Mouse (Mus musculus): ENCODE data around the gene Hs3st3b1.

Hs3st3b1 gene

GRCm38 (mm10) chr11:63922091-63922621 is at the start of gene Hs3st3b1:
Gene Hs3st3b1, minus strand, starts transcription at chr11:63922290.
- TF ChIP-seq GATA4 (IDR thresholded peaks at IDR 0.05; ENCODE audit: insufficient replicate concordance, low read length), result no peak; the same call in 1 of the 2 replicates

DNA sequence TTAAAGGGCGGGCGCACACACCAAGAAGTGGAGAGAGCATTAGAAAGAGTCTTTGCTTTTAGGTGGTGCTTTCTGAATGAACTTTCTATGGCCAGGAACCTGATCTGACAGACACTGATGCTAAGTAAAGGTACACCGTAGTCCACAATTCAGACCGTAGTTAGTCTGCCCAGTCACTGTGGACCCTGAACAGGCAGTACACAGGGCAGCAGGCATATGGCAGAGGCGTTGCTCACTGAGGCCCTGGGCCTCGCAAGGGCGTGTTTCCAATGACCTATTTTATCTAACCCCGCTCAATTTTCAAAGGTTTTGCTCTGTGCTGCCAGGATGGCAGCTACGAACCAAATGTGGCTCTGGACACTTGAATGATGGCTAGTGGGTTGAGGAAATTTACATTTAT is 49.4 kb upstream of the Hs3st3b1 start:
- TF ChIP-seq GATA4 (IDR thresholded peaks at IDR 0.05; ENCODE audit: insufficient replicate concordance, low read length), result no peak

DNA sequence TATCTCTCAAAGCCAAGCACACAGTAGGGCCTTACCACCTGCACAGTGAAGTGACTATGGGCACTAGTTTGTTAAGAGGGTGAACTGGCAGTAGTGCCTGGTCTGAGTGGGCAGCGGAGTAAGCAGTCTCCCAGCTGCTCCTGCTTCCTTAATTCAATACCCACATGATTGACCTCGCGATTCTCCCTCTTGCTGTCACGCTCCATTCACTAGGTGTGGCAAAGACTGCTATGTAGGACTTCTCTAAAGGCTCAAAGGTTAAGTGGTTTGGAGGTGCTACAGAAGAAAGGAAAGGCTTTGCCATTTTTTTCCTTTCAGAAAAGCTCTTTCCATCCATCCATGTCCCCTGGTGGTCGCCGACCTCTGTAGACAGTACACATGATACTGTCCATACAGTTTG is 48.7 kb upstream of the Hs3st3b1 start:
- no peak for TF ChIP-seq GATA4 (IDR thresholded peaks at IDR 0.05; ENCODE audit: insufficient replicate concordance, low read length)

DNA sequence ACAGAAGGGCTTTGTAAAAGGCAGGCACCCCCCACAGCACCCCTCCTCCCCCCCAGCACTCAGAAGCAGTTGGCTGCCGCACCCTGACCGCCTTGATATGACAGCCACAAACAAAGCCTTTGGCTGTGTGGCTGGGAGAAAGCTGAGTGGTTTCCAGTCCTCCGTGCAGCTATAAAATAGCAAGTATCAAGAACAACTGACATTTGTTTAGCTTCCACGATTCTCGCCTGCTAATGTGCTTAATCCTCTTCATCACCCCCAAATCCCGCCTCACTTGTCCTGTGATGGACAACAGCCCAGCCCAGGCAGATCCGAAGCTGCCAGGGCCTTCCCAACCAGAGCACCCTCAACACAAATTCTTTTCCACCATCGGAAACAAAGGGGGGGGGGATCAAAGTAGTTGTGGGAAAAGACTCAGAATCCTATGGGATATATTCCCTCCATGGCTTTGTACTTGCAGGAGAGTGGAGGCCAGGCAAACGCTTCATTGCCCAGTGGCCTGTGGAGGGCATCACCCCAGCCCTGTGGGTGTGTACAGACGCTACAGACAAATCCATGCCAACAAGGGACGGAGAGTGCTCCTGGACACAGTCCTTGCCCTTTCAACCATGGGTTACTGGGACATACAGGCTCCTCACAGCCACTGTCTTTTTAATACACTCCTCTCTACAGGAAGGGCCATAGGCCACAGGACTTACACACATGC is 47.3 kb upstream of the Hs3st3b1 start:
- no peak for TF ChIP-seq GATA4 (IDR thresholded peaks at IDR 0.05; ENCODE audit: insufficient replicate concordance, low read length)

DNA sequence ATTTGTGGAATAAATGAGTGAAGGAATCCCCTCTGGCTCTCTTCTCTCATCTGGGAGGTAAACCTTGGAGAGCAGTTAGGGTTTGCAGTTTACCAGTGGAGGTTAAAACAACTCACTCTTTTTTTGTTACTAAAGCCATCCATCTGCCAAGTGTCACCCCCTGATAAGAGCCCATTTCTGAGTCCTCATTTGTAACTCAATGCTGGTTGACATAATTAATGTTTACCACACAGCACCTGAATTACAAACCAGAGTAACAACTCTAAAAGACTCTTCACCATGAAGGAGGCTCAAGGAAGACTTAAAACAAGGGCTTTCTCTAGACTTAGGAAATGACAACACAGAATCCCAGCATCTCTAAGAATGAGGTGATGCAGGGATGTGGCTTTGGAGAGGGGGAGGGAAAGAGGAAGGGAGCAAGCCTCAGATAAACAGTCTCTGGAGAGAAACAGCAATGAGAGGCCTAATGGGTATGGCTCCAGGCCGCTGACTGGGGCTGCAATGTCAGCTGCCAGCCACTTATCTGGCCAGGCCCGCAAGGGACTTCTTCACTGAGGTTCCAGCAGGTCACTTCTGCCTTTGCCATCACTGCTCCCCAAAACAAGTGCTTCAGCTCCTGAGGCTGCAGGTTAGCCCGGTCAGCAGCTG is 46.4 kb upstream of the Hs3st3b1 start:
- TF ChIP-seq GATA4 (IDR thresholded peaks at IDR 0.05; ENCODE audit: insufficient replicate concordance, low read length), result no peak

- TF ChIP-seq GATA4 (IDR thresholded peaks at IDR 0.05; ENCODE audit: insufficient replicate concordance, low read length), result no peak
Measured at GRCm38 (mm10) chr11:63967641-63968387, 45.7 kb upstream of the Hs3st3b1 start.

DNA sequence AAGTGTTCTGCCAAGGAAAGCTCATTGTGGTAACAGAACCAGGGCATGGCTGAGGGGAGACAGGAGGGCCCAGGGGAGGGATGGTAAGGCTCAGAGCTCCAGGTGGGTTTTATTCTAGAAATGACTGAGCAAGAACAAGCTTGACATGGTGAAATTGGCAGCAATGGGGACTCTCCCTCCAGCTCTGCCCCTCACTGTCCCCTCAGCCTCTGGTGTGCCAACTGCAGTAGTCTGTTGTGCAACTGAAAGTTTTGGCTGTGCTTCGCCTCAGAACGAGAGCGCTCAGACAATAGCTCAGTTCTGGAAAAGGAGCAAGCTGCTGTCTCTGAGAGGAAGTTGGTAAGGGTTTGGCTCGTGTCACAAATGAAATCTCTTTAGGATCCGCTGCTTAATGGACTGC is 43.3 kb upstream of the Hs3st3b1 start:
- no peak for TF ChIP-seq GATA4 (IDR thresholded peaks at IDR 0.05; ENCODE audit: insufficient replicate concordance, low read length)

DNA sequence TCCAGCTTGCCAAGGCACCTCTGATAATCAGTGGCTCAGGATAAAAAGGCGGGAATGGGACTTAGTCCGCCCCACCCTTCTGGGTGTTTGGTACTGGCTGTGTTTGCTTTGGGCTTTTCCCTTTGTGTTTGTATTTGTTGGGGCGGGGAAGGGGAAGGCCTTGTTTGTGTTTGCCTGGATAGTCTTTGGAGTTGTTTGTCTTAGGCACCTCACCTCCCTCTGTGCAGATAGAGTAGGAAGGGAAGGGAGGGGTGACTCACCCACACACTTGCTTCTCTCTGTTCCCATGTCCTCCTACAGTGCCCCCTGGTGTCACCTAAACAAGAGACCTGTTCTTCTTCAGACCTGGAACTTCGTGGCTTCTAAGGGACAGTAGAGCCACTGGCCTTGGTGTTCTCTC is 35.1 kb upstream of the Hs3st3b1 start:
- TF ChIP-seq GATA4 (IDR thresholded peaks at IDR 0.05; ENCODE audit: insufficient replicate concordance, low read length), result no peak

GRCm38 (mm10) chr11:63956748-63957147 is 34.7 kb upstream of the Hs3st3b1 start:
- no peak for TF ChIP-seq GATA4 (IDR thresholded peaks at IDR 0.05; ENCODE audit: insufficient replicate concordance, low read length)

GRCm38 (mm10) chr11:63953887-63954286 is 31.8 kb upstream of the Hs3st3b1 start:
- no peak for TF ChIP-seq GATA4 (IDR thresholded peaks at IDR 0.05; ENCODE audit: insufficient replicate concordance, low read length)

DNA sequence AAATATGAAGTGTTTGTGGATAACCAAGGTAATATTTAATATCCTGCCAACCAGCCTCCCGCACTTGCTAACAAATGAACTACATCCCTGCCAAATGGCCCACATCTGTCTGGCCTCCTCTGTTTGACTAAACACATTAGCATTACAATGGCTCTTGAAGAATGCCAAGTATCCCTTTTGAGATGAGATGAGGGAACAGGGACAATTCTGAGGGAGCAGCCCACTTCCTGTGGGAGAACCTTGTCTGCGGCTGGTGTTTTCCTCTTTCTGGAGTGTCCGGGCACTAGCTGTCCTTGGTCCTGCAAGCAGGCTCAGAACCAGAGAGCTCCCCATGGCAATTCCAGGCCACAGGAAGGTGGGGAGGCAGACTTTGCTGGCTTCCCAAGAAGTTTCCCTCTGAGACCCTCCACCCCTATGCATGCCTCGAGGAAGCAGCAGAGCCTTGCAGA is 30.7 kb upstream of the Hs3st3b1 start:
- no peak for TF ChIP-seq GATA4 (IDR thresholded peaks at IDR 0.05; ENCODE audit: insufficient replicate concordance, low read length)

DNA sequence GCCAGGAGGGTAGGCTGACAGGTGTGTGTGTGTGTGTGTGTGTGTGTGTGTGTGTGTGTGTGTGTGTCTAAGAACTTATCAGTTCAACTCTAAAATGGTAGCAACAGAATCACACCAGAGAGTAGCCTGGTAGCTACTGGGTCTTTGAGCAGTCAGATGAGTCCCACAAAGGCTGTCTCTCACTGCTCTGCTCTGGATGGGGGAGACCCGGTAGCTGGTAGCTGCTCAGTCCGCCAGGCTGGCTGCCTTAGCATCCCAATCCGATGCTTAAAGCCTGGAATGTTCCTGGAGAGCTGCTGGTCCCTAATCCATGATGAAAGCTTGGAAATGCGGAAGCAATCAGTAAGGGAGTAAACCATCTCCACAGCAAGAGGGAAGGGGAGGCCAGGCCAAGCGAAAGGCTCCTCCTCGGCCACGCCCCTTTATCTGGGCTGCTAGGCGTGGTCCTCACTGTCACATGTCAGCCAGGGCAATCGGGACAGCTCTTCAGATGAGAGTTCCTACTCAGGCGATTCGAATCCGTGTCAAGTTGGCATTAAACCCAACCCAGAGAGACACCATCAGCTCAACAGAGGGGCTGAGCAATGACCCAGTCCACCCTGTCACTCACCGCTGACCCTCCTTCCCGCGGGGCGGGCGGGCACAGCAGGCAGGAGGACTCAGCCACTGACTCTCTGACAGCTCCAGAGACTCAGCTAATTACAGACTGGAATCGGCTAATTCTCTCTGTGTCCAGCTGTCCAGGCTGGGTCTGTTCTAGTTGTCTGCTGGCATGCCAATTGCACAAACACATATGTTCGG is 29.9 kb upstream of the Hs3st3b1 start:
- TF ChIP-seq GATA4 (IDR thresholded peaks at IDR 0.05; ENCODE audit: insufficient replicate concordance, low read length), result no peak

DNA sequence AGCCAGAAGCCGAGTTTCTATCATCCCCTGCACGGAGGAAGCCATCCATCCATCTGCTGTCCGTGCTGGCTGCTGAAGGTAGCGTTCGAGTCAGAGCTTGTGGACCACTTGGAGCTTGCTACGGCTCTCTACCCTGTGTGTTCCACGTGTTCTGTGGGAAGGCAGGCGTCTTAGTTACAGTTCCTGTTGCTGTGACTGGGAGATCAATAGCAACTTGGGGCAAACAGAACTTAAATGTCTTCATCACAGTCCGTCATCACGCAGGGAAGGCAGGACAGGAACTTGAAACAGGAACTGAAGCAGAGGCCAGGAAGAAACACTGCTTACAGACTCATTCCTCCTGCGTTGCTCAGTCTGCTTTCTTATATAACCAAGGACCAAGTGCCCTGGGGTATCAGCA is 26.3 kb upstream of the Hs3st3b1 start:
- TF ChIP-seq GATA4 (IDR thresholded peaks at IDR 0.05; ENCODE audit: insufficient replicate concordance, low read length), result no peak

GRCm38 (mm10) chr11:63947024-63947423 is 24.9 kb upstream of the Hs3st3b1 start:
- no peak for TF ChIP-seq GATA4 (IDR thresholded peaks at IDR 0.05; ENCODE audit: insufficient replicate concordance, low read length)

DNA sequence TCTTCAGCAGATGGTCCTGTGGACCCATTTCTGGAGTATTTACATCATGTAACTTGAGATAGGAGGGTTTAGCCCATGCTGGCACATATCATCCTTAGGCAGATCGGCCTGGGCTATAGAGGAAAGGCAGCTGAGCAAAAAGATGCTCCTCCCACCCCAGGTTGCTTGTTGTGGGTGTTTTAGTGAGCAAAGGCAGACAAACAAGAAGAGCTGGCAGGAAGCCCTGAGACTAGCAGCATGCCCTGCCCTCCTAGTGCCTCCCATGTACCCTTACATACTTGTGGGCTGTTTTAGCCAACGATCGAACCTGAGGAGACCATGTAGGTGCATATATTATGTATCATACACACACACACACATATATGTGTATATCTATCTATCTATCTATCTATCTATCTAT is 21.9 kb upstream of the Hs3st3b1 start:
- TF ChIP-seq GATA4 (IDR thresholded peaks at IDR 0.05; ENCODE audit: insufficient replicate concordance, low read length), result no peak

All from liver, adult (tissue).